Mouse (Mus musculus) hindbrain, embryonic 13.5 days (tissue): ENCODE data around the gene Ranbp9. TPM values are rescaled to one million over a fixed set of nuclear protein-coding genes. Genes with fewer than 3 reads are reported as not detected.
A peak's percentile ranks its signal among the peaks of the same experiment; 100 is the strongest.

ENCODE experiments used
- ATAC-seq: fragments of 200-750 bp; cut with Nextera tagmentation; 2 replicates; pipeline ENCODE4 v1.8.0; 2017; ENCODE audit warnings: moderate TSS enrichment; ENCODE audit not compliant: low FRiP score
- H3K27ac ChIP-seq: fragments of 300-500 bp; sonication (generic); 2 replicates; pipeline ENCODE4 v1.5.1; 2015; ENCODE audit warnings: inconsistent platforms, mild to moderate bottlenecking, moderate library complexity
- H3K27me3 ChIP-seq: fragments of 300-500 bp; sonication (generic); 2 replicates; pipeline ENCODE4 v1.6.1; 2015; ENCODE audit warnings: mild to moderate bottlenecking, inconsistent platforms
- H3K36me3 ChIP-seq: fragments of 300-500 bp; sonication (generic); 2 replicates; pipeline ENCODE4 v1.6.1; 2015; ENCODE audit warnings: mild to moderate bottlenecking, inconsistent platforms
- H3K4me1 ChIP-seq: fragments of 300-500 bp; sonication (generic); replicated peaks from 2 replicates; pipeline ENCODE4 v1.6.1; 2015; ENCODE audit warnings: inconsistent platforms
- H3K4me2 ChIP-seq: fragments of 300-500 bp; sonication (generic); 2 replicates; pipeline ENCODE4 v1.6.1; 2015; ENCODE audit warnings: inconsistent platforms, mild to moderate bottlenecking, moderate library complexity
- H3K4me3 ChIP-seq: fragments of 300-500 bp; sonication (generic); 2 replicates; pipeline ENCODE4 v1.5.1; 2015; ENCODE audit warnings: mild to moderate bottlenecking, inconsistent platforms
- H3K9ac ChIP-seq: fragments of 300-500 bp; sonication (generic); 2 replicates; pipeline ENCODE4 v1.6.1; 2015; ENCODE audit warnings: mild to moderate bottlenecking, inconsistent platforms
- H3K9me3 ChIP-seq: fragments of 300-500 bp; sonication (generic); 2 replicates; pipeline ENCODE4 v1.6.1; 2016; ENCODE audit warnings: inconsistent platforms
- WGBS: fragments of 180-500 bp; shearing (Covaris S2); methylation state at CpG from one replicate; pipeline ENCODE4 v1.1.7; 2015; 5-methylcytosine and 5-hydroxymethylcytosine counted together
- polyA plus RNA-seq: library from polyadenylated mRNA; unstranded; fragments of >200 nt; fragmentation: Nextera tagmentation; extraction: Ambion mirVana; gene quantifications from 2 replicates; pipeline ENCODE4 v1.2.1, GENCODE M21; 2015

The Ranbp9 gene
- polyA plus RNA-seq, 1 experiment from 2014 or later: 12.9 TPM

DNA sequence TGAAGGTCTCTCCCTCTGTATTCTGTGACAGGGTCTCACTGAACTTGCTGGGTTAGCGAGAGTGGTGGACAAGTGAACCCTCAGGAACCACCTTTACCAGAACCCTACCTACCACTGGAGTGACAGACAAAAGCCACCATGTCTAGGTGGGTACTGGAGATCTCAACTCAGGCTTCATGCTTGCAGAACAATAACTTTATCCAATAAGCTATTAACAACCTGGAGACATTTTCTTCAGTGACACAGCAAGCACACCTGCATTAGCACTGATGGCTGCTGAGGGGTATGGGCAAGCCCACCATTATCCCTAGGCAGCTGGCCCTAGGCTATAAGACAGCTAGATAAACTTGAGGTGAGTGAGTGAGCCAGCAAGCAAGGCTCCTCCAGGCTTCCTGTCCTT lies 40.7 kb downstream of the Ranbp9 start:
- Histone ChIP-seq H3K4me3 (no peak overlapping the region), H3K9ac (no peak overlapping the region), H3K27me3 (no peaks in the 10 kb centered on the region), H3K4me2 (no peak overlapping the region), H3K4me1 (0 out of 2 replicates have a peak, but pooled peaks cover 2% of the 10 kb centered on the region), H3K27ac (no peak overlapping the region), H3K9me3 (no peaks in the 10 kb centered on the region), H3K36me3 (no peaks in the 10 kb centered on the region)
- no peak for ATAC-seq
- WGBS: 83% methylated on average over 1 of the region's 1 CpGs

GRCm38 (mm10) chr13:43433395-43433794 lies 47.7 kb downstream of the Ranbp9 start:
- 92% methylated on average over 2 of the region's 2 CpGs for WGBS
- peaks cover 2% of the 10 kb centered on the region for H3K36me3 ChIP-seq
- no peak overlapping the region for H3K9ac ChIP-seq
- no peak overlapping the region for H3K4me2 ChIP-seq
- no peak overlapping the region for H3K27ac ChIP-seq
- no peaks in the 10 kb centered on the region for H3K9me3 ChIP-seq
- no peaks in the 10 kb centered on the region for H3K4me1 ChIP-seq
- H3K27me3 ChIP-seq: no peaks in the 10 kb centered on the region
- ATAC-seq: no peak
- no peak overlapping the region for H3K4me3 ChIP-seq

DNA sequence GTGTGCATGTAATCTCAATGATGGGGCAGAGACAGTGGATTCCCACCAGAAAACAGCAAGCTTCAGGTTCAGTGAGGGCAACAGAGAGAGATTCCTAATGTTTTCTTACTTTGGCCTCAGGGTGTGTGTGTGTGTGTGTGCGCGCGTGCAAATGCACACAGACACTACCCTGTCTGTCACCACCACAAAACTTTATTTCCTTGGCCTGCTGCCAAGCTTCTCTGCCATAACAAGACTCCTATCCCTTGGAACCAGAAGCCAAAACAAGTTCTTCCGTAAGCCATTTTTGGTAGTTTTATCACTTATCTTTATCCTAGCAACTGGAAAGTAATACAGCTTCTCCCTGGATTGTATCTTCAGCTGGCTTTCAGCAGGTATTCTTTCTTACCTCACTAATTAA lies 52.6 kb downstream of the Ranbp9 start:
- ATAC-seq: no peak
- no peak overlapping the region for H3K4me2 ChIP-seq
- WGBS: 91% methylated on average over 4 of the region's 4 CpGs
- H3K9me3 ChIP-seq: no peaks in the 10 kb centered on the region
- no peak overlapping the region for H3K27ac ChIP-seq
- H3K27me3 ChIP-seq: no peaks in the 10 kb centered on the region
- H3K4me1 ChIP-seq: no peaks in the 10 kb centered on the region
- H3K36me3 ChIP-seq: peaks cover 12% of the 10 kb centered on the region
- H3K4me3 ChIP-seq: no peak overlapping the region
- H3K9ac ChIP-seq: no peak overlapping the region

DNA sequence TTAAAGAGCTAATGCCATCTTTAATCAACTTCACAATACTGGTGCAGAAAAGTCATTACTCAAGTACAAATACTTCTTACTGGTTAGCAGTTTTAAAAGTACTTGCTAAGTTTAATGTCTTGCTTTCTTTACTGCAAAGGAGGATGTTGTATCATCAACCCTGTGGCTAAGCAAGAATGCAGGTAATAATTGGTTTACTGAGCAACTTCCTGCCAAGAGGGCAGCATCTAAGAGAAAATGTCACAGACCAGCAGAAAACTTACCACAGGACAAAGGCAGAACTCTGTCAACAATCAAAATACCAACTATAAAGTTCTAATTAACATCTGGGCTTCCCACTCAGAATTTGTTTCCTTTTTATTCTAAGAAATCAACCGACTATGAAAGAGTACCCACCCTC lies 65.8 kb downstream of the Ranbp9 start:
- 98% methylated on average over 1 of the region's 1 CpGs for WGBS
- Histone ChIP-seq H3K27ac (no peak overlapping the region), H3K4me3 (no peak overlapping the region), H3K4me2 (no peak overlapping the region), H3K36me3 (peaks cover 70% of the 10 kb centered on the region), H3K27me3 (no peaks in the 10 kb centered on the region), H3K9ac (no peak overlapping the region), H3K9me3 (no peaks in the 10 kb centered on the region), H3K4me1 (no peaks in the 10 kb centered on the region)
- ATAC-seq: no peak

DNA sequence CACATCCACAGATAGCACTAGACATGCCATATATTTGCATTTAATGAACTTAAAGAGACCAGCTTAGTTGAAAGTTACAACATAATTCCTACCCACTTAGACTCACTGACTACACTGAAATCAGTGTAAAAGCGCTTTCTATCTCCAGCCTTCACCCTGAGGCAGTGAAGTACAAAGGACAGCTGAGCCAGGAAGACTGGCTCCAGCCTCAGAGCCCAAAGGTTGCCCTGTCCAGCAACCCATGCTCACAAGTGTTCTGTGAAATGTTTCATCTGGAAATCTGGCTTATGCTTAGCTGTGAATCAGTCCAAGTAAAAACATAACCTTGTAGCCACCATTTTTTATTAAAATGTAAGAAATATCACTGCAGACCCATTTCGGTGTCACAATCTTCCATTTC lies 67.5 kb downstream of the Ranbp9 start:
- H3K27ac ChIP-seq: no peak overlapping the region
- H3K9ac ChIP-seq: no peak overlapping the region
- ATAC-seq: no peak
- no peak overlapping the region for H3K4me2 ChIP-seq
- H3K36me3 ChIP-seq: peaks cover 61% of the 10 kb centered on the region
- over 99% methylated on average over 2 of the region's 2 CpGs for WGBS
- H3K9me3 ChIP-seq: no peaks in the 10 kb centered on the region
- H3K4me1 ChIP-seq: no peaks in the 10 kb centered on the region
- no peak overlapping the region for H3K4me3 ChIP-seq
- no peaks in the 10 kb centered on the region for H3K27me3 ChIP-seq

DNA sequence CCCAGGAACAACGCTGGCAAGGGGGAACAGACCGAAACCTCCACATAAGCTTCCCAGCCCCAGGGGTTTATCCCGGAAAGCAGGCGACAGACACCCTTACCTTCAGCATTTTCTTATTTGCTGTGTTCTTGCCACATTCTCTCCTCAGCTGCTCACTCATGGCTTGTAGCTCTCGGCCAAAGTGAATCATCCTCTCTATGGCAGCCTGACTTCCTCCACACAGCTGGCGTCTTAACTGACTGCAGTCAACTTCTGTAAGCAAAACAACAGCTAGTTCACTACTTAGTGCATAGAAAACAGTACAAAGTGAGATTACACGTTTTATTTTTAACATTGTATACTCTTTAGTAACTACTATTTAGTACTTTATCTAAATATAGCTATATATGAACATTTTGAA lies 68.8 kb downstream of the Ranbp9 start:
- no peak overlapping the region for H3K9ac ChIP-seq
- H3K9me3 ChIP-seq: no peaks in the 10 kb centered on the region
- no peak overlapping the region for H3K4me2 ChIP-seq
- WGBS: 90% methylated on average over 7 of the region's 7 CpGs
- H3K27me3 ChIP-seq: no peaks in the 10 kb centered on the region
- H3K4me1 ChIP-seq: no peaks in the 10 kb centered on the region
- peaks cover 61% of the 10 kb centered on the region for H3K36me3 ChIP-seq
- no peak for ATAC-seq
- no peak overlapping the region for H3K4me3 ChIP-seq
- H3K27ac ChIP-seq: no peak overlapping the region

- Histone ChIP-seq H3K27me3 (no peaks in the 10 kb centered on the region), H3K9ac (no peak overlapping the region), H3K4me2 (peak overlapping the region; percentile 60), H3K9me3 (no peaks in the 10 kb centered on the region), H3K4me3 (peak overlapping the region; percentile 77), H3K27ac (no peak overlapping the region), H3K36me3 (peaks cover 38% of the 10 kb centered on the region), H3K4me1 (peaks cover 13% of the 10 kb centered on the region)
- WGBS: 82% methylated on average over 5 of the region's 5 CpGs
- ATAC-seq: no peak
Measured at GRCm38 (mm10) chr13:43399576-43399975, 81.5 kb downstream of the Ranbp9 start.

DNA sequence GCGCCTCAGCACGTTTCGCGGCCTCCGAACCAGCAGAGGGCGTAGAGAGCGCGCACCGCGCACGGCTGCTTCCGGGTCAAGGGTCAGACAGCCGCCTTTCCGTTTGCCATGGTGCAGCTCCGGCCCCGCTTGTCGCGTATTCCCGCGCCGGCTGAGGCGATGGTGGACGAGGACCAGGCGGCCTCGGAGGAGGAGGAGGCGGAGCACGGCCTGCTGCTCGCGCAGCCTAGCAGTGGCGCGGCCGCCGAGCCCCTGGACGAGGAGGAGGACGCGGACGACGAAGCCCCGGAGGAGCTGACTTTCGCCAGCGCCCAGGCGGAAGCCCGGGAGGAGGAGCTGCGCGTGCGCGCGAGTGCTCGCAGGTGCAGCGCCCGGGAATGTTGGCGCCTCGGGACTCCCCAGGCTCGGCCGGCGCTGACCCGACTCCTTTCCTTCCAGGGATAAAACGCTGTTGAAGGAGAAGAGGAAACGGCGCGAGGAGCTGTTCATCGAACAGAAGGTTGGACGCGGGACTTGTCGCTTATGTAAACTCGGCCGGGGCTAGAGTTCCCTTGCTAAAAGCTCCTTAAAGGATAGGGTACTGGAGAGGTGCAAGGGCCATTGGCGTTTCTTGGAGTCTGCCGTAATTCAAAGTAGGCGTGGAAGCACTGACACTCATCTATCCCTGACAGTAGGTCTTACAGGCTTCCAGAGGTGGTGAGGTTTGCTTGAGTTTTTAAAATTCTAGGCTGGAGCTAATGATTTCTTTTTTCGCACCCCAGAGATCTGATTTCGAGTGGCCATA lies 82.6 kb downstream of the Ranbp9 start, which contains the start of gene Nol7:
Nol7 (plus strand) TSS at position 94 of the 784 bp plus-strand sequence.
- H3K4me1 ChIP-seq: peaks cover 13% of the 10 kb centered on the region
- peak within 1 kb of the TSS; percentile 98 for H3K27ac ChIP-seq
- H3K4me3 ChIP-seq: peak within 1 kb of the TSS; percentile 77
- WGBS: 1% methylated on average over 72 of the region's 72 CpGs
- peak; percentile 94 for ATAC-seq
- H3K4me2 ChIP-seq: peak within 1 kb of the TSS; percentile 60
- H3K9me3 ChIP-seq: no peaks in the 10 kb centered on the region
- peaks cover 38% of the 10 kb centered on the region for H3K36me3 ChIP-seq
- peak within 1 kb of the TSS; percentile 87 for H3K9ac ChIP-seq
- H3K27me3 ChIP-seq: no peaks in the 10 kb centered on the region

DNA sequence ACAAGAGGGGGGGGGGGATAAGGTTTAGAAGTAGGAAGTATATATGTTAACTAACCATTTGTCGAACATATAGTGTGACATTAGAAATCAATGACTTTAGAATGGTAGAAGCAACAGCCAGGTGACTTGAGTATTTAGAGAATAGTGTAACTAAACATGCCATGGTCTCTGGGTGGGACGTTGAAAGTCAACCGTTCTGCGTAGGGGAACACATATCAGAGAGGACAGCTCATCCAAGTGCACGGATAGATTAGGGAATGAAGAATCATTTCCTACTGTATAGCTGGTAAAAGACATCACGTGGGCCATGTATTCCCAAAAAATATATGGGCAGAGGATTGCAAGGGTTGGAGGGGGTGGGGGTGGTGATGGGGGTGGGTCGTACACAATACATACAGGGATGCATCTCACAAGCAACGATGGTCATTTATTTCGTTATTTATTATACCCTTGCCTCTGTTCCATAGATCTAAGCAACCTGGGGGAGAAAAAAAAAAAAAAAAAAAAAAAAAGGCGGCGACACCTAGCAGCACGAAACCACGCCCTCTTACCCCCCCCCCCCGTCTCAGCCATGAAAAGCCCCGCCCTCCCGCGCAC lies 83.3 kb downstream of the Ranbp9 start:
- Histone ChIP-seq H3K9ac (no peak overlapping the region), H3K4me3 (peak overlapping the region; percentile 77), H3K9me3 (no peaks in the 10 kb centered on the region), H3K27ac (no peak overlapping the region), H3K27me3 (no peaks in the 10 kb centered on the region), H3K36me3 (peaks cover 34% of the 10 kb centered on the region), H3K4me1 (peaks cover 13% of the 10 kb centered on the region), H3K4me2 (peak overlapping the region; percentile 40)
- ATAC-seq: peak; percentile 83
- WGBS: 46% methylated on average over 15 of the region's 17 CpGs

DNA sequence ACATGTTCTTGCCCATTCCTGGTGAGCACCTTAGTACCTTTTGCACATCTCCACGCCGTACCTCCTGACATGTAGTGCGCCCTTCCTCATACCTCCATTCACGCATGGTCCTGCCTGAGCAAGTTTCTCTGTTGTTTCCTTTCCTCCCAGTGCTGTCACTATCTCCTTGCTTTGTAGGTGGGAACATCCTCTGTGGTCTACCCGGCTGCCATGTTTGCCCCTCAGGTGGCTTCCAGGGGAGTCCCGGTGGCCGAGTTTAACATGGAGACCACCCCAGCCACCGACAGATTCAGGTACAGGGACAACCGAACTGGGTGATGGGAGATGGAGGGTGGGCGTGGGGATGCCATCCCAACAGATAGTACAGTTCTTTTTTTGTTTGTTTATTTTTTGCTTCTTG lies 95.8 kb downstream of the Ranbp9 start:
- H3K9ac ChIP-seq: no peak overlapping the region
- peaks cover 28% of the 10 kb centered on the region for H3K36me3 ChIP-seq
- H3K9me3 ChIP-seq: no peaks in the 10 kb centered on the region
- no peaks in the 10 kb centered on the region for H3K4me1 ChIP-seq
- 96% methylated on average over 10 of the region's 10 CpGs for WGBS
- no peak for ATAC-seq
- H3K27me3 ChIP-seq: no peaks in the 10 kb centered on the region
- H3K4me2 ChIP-seq: no peak overlapping the region
- H3K27ac ChIP-seq: no peak overlapping the region
- no peak overlapping the region for H3K4me3 ChIP-seq

DNA sequence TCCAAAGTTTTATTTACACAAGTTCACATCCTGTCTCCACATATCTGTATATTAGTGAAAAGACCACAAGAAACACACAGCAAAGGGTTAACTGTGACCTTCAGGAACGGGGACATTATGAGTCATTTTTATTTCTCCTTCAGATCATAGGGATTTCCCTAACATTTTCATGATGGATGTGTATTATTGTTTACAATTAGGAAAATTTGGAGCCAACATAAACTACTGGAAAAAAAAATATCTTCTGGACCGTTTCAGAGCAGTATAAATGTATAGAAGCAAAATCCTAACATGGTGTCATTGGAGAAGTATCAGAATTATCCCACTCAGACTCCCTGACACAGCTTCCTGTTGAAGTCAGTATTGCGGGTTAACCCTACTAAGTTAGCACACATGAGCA lies 101.1 kb downstream of the Ranbp9 start:
- H3K9me3 ChIP-seq: no peaks in the 10 kb centered on the region
- H3K9ac ChIP-seq: no peak overlapping the region
- peaks cover 38% of the 10 kb centered on the region for H3K36me3 ChIP-seq
- 0 out of 2 replicates have a peak, but pooled peaks cover 2% of the 10 kb centered on the region for H3K4me1 ChIP-seq
- no peak overlapping the region for H3K4me3 ChIP-seq
- ATAC-seq: no peak
- H3K4me2 ChIP-seq: no peak overlapping the region
- no peaks in the 10 kb centered on the region for H3K27me3 ChIP-seq
- no peak overlapping the region for H3K27ac ChIP-seq
- WGBS: 93% methylated on average over 3 of the region's 3 CpGs

GRCm38 (mm10) chr13:43374918-43375432 lies 106.1 kb downstream of the Ranbp9 start:
- Histone ChIP-seq H3K27me3 (no peaks in the 10 kb centered on the region), H3K27ac (no peak overlapping the region), H3K9me3 (peaks cover 2% of the 10 kb centered on the region; the same call in 1 of the 2 replicates), H3K36me3 (peaks cover 46% of the 10 kb centered on the region), H3K4me2 (no peak overlapping the region), H3K4me3 (no peak overlapping the region), H3K9ac (no peak overlapping the region), H3K4me1 (0 out of 2 replicates have a peak, but pooled peaks cover 2% of the 10 kb centered on the region)
- no peak for ATAC-seq
- WGBS: 70% methylated on average over 2 of the region's 2 CpGs
